Mouse (Mus musculus) intestine, postnatal 0 days (tissue): ENCODE measurements at regions not wholly inside any gene's neighbourhood (a gene's known extent, or its start where the extent isn't known, plus 50 kb on each side); places are given as distances from the start of the nearest gene placed in this dataset.

Experiments used
- ATAC-seq: fragments of 200-750 bp; cut with Nextera tagmentation; 2 replicates; pipeline ENCODE4 v1.8.0; 2017; ENCODE audit warnings: mild to moderate bottlenecking, moderate TSS enrichment, moderate library complexity
- H3K27ac ChIP-seq: fragments of 300-500 bp; sonication (generic); 2 replicates; pipeline ENCODE4 v1.5.1; 2014; ENCODE audit warnings: mild to moderate bottlenecking, low read depth, low read length, moderate library complexity
- H3K27me3 ChIP-seq: fragments of 300-500 bp; sonication (generic); replicated peaks from 2 replicates; pipeline ENCODE4 v1.6.1; 2014; ENCODE audit warnings: low read length, mixed read lengths; ENCODE audit not compliant: control insufficient read depth, insufficient read depth
- H3K36me3 ChIP-seq: fragments of 300-500 bp; sonication (generic); 2 replicates; pipeline ENCODE4 v1.6.1; 2014; ENCODE audit warnings: mild to moderate bottlenecking, moderate library complexity; ENCODE audit not compliant: control insufficient read depth, insufficient read depth
- H3K4me1 ChIP-seq: fragments of 300-500 bp; sonication (generic); replicated peaks from 2 replicates; pipeline ENCODE4 v1.6.1; 2014; ENCODE audit warnings: antibody characterized with exemption, low read length, mixed read lengths; ENCODE audit not compliant: control insufficient read depth, insufficient read depth
- H3K4me2 ChIP-seq: fragments of 300-500 bp; sonication (generic); replicated peaks from 2 replicates; pipeline ENCODE4 v1.6.1; 2014; ENCODE audit warnings: low read depth, mild to moderate bottlenecking, moderate library complexity
- H3K4me3 ChIP-seq: fragments of 300-500 bp; sonication (generic); 2 replicates; pipeline ENCODE4 v1.5.1; 2014; ENCODE audit warnings: low read depth, low read length
- H3K9ac ChIP-seq: fragments of 300-500 bp; sonication (generic); 2 replicates; pipeline ENCODE4 v1.6.1; 2014; ENCODE audit warnings: mild to moderate bottlenecking, low read depth, low read length
- H3K9me3 ChIP-seq: fragments of 300-500 bp; sonication (generic); 2 replicates; pipeline ENCODE4 v1.6.1; 2016; ENCODE audit warnings: mixed run types; ENCODE audit not compliant: control insufficient read depth
- CTCF ChIP-seq: sonication (generic); IDR thresholded peaks from 2 replicates; pipeline ENCODE4 v1.5.1; 2016; ENCODE audit warnings: low read depth, mild to moderate bottlenecking, control low read depth, antibody characterized with exemption, moderate library complexity
- WGBS: fragments of 180-500 bp; shearing (Covaris S2); extraction: QIAGEN DNeasy Blood & Tissue Kit; methylation state at CpG from one replicate; pipeline ENCODE4 v1.1.7; 2014; 5-methylcytosine and 5-hydroxymethylcytosine counted together

- Histone ChIP-seq H3K27ac (no peak overlapping the region), H3K27me3 (no peaks in the 10 kb centered on the region), H3K4me2 (no peak overlapping the region), H3K36me3 (no peaks in the 10 kb centered on the region), H3K4me3 (no peak overlapping the region), H3K9me3 (no peaks in the 10 kb centered on the region), H3K9ac (no peak overlapping the region), H3K4me1 (no peaks in the 10 kb centered on the region)
- TF ChIP-seq CTCF: no peak
- ATAC-seq: no peak
- WGBS: 77% methylated on average over 3 of the region's 3 CpGs
Observed at GRCm38 (mm10) chr5:40714497-40715128, 959.3 kb upstream of the Hs3st1 start.

GRCm38 (mm10) chr5:40701651-40702050, 946.4 kb upstream of the Hs3st1 start:
- no peaks in the 10 kb centered on the region for H3K4me1 ChIP-seq
- H3K4me3 ChIP-seq: no peak overlapping the region
- H3K4me2 ChIP-seq: no peak overlapping the region
- no peak for TF ChIP-seq CTCF
- no peaks in the 10 kb centered on the region for H3K9me3 ChIP-seq
- no peak for ATAC-seq
- H3K9ac ChIP-seq: no peak overlapping the region
- WGBS: 74% methylated on average over 5 of the region's 5 CpGs
- no peak overlapping the region for H3K27ac ChIP-seq
- H3K36me3 ChIP-seq: no peaks in the 10 kb centered on the region
- H3K27me3 ChIP-seq: no peaks in the 10 kb centered on the region

GRCm38 (mm10) chr5:40697517-40698298, 942.4 kb upstream of the Hs3st1 start:
- H3K4me3 ChIP-seq: no peak overlapping the region
- no peak overlapping the region for H3K9ac ChIP-seq
- no peak for ATAC-seq
- no peaks in the 10 kb centered on the region for H3K36me3 ChIP-seq
- no peak overlapping the region for H3K27ac ChIP-seq
- H3K4me1 ChIP-seq: no peaks in the 10 kb centered on the region
- H3K9me3 ChIP-seq: no peaks in the 10 kb centered on the region
- H3K4me2 ChIP-seq: no peak overlapping the region
- 77% methylated on average over 3 of the region's 3 CpGs for WGBS
- TF ChIP-seq CTCF: no peak
- H3K27me3 ChIP-seq: no peaks in the 10 kb centered on the region
